In the genomic region with DNA sequence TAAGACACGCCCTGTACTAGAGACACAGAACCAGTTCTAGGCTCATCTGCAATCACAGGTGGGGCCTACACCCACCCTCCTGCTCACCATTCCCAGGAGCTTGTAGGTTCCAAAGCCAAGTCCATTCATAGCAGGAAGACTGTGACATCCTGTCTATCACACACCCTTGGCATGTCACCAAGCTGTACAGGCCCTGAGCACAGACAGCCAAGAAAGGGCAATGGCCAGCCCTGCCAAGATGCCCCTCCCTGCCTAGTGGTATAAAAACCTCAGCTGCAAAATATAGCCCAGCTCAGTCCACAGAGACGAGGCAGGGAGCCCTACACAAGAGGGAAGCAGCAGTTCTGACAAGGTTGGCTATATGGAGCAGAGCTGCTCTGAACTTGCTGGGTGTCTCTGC, we compare ENCODE assay signal across 10 mouse cellular contexts. TPM values are rescaled to one million over a fixed set of nuclear protein-coding genes. Genes with fewer than 3 reads are reported as not detected.
DNase-seq lines count a peak whose midpoint lies in the region; ATAC-seq lines count a peak whose summit lies in the region.
"Had no signal": no experiment of that assay in that cellular context is flagged by ENCODE, and none has a peak within 500 bp of the region (broad histone marks: within the 10 kb centered on the region; RNA-seq: fewer than 3 reads in every experiment).

No protein-coding gene starts in this region.

- H3K4me2 ChIP-seq in limb, embryonic 15.5 days = no peak overlapping the region
- no peak overlapping the region for H3K4me2 ChIP-seq in forebrain, embryonic 12.5 days

- H3K36me3 ChIP-seq in limb, embryonic 15.5 days = 0 out of 2 replicates have a peak, but pooled peaks cover 4% of the 10 kb centered on the region
- H3K36me3 ChIP-seq in limb, embryonic 10.5 days = 0 out of 2 replicates have a peak, but pooled peaks cover 2% of the 10 kb centered on the region
- 0 out of 2 replicates have a peak, but pooled peaks cover 2% of the 10 kb centered on the region for H3K36me3 ChIP-seq in forebrain, embryonic 12.5 days (replicated peaks)
- H3K36me3 ChIP-seq in hindbrain, embryonic 10.5 days = no peaks in the 10 kb centered on the region

- H3K27ac ChIP-seq in limb, embryonic 15.5 days = peak overlapping the region; percentile 67
- H3K27ac ChIP-seq in limb, embryonic 10.5 days = no peak overlapping the region
- H3K27ac ChIP-seq in forebrain, embryonic 12.5 days = no peak overlapping the region
- H3K27ac ChIP-seq in hindbrain, embryonic 10.5 days = no peak overlapping the region

- H3K4me3 ChIP-seq in limb, embryonic 15.5 days = no peak overlapping the region
- no peak overlapping the region for H3K4me3 ChIP-seq in limb, embryonic 10.5 days
- H3K4me3 ChIP-seq in forebrain, embryonic 12.5 days (replicated peaks) = no peak overlapping the region
- no peak overlapping the region for H3K4me3 ChIP-seq in hindbrain, embryonic 10.5 days

- 61% methylated on average over 2 of the region's 2 CpGs for WGBS in limb, embryonic 15.5 days
- WGBS in limb, embryonic 10.5 days = 84% methylated on average over 2 of the region's 2 CpGs
- WGBS in forebrain, embryonic 12.5 days = 86% methylated on average over 2 of the region's 2 CpGs
- 90% methylated on average over 2 of the region's 2 CpGs for WGBS in hindbrain, embryonic 10.5 days

- peak; percentile 67 for ATAC-seq in limb, embryonic 15.5 days (ENCODE audit: insufficient number of reproducible peaks, low FRiP score, low TSS enrichment, low read depth)
- ATAC-seq in forebrain, embryonic 12.5 days (ENCODE audit: low FRiP score) = no peak

- H3K9ac ChIP-seq in limb, embryonic 15.5 days = no peak overlapping the region
- H3K9ac ChIP-seq in forebrain, embryonic 12.5 days = no peak overlapping the region

- H3K9me3 ChIP-seq in limb, embryonic 15.5 days = no peaks in the 10 kb centered on the region
- H3K9me3 ChIP-seq in limb, embryonic 10.5 days (replicated peaks) = no peaks in the 10 kb centered on the region
- H3K9me3 ChIP-seq in forebrain, embryonic 12.5 days = no peaks in the 10 kb centered on the region
- H3K9me3 ChIP-seq in hindbrain, embryonic 10.5 days = no peaks in the 10 kb centered on the region
- H3K9me3 ChIP-seq: G1E had no signal

- peaks cover 21% of the 10 kb centered on the region for H3K4me1 ChIP-seq in limb, embryonic 15.5 days
- 0 out of 2 replicates have a peak, but pooled peaks cover 3% of the 10 kb centered on the region for H3K4me1 ChIP-seq in limb, embryonic 10.5 days
- H3K4me1 ChIP-seq in forebrain, embryonic 12.5 days = peaks cover 5% of the 10 kb centered on the region
- H3K4me1 ChIP-seq in hindbrain, embryonic 10.5 days (replicated peaks) = 0 out of 2 replicates have a peak, but pooled peaks cover 4% of the 10 kb centered on the region

- no peaks in the 10 kb centered on the region for H3K27me3 ChIP-seq in limb, embryonic 15.5 days
- H3K27me3 ChIP-seq in limb, embryonic 10.5 days (ENCODE audit: low read depth, poor library complexity, severe bottlenecking) = no peaks in the 10 kb centered on the region
- no peaks in the 10 kb centered on the region for H3K27me3 ChIP-seq in forebrain, embryonic 12.5 days
- H3K27me3 ChIP-seq in hindbrain, embryonic 10.5 days (ENCODE audit: insufficient read depth, poor library complexity, severe bottlenecking) = no peaks in the 10 kb centered on the region

- DNase-seq in limb, embryonic 10.5 days (ENCODE audit: low spot score) = no peak
- DNase-seq in gastrocnemius, adult 8-10 months (ENCODE audit: low spot score in 2 of 2) = peak; percentile 74 to 81
- DNase-seq in kidney, adult 8-10 months = peak; percentile 35 to 36
- DNase-seq in skeletal muscle tissue, adult 2 months (ENCODE audit: low read depth, low spot score) = peak; percentile 87
- no peak for DNase-seq in hindbrain, embryonic 10.5 days (ENCODE audit: low spot score)
- DNase-seq in right cerebral cortex, postnatal 14 days = no peak
- DNase-seq: embryo, embryonic 11 days had no signal

RNA-seq across cellular contexts. Expression of a gene that starts 26.7 kb away (rescaled TPM):
- polyA plus RNA-seq in limb, embryonic 15.5 days (2015; fragmentation: Nextera tagmentation; extraction: Ambion mirVana) = 78.2 and 82.2 TPM in 2 replicates
- 67.8 and 74.4 TPM in 2 replicates for polyA plus RNA-seq in limb, embryonic 10.5 days (2016; fragmentation: Nextera tagmentation; extraction: Ambion mirVana)
- 10 to 100 TPM; 53.3 to 58.5 (median 55.9) TPM for total RNA-seq in gastrocnemius, adult 8-10 months (2022)
- polyA plus RNA-seq in forebrain, embryonic 12.5 days (2016; fragmentation: Nextera tagmentation; extraction: Ambion mirVana) = 46.4 and 46.9 TPM in 2 replicates
- polyA plus RNA-seq in hindbrain, embryonic 10.5 days (2016; fragmentation: Nextera tagmentation; extraction: Ambion mirVana) = 61.4 and 62.4 TPM in 2 replicates

Comparison
In these comparisons a context has a peak if more than half of its experiments do, and no peak if none do; other contexts are left out.
1. DNase-seq: peak in gastrocnemius, adult 8-10 months (2 of 2), kidney, adult 8-10 months (2 of 2) and skeletal muscle tissue, adult 2 months (single experiment); none in limb, embryonic 10.5 days (single experiment), hindbrain, embryonic 10.5 days (single experiment) and right cerebral cortex, postnatal 14 days (single experiment).